Mouse (Mus musculus) erythroblast, embryonic 14.5 days (primary cell): ENCODE data around the gene Gm28048.

ENCODE experiments used
- GATA1 ChIP-seq: IDR thresholded peaks from 2 replicates; pipeline ENCODE4 v1.6.1; 2012; ENCODE audit warnings: low read length, inconsistent platforms, mixed read lengths
- TAL1 ChIP-seq: IDR thresholded peaks from 3 replicates; pipeline ENCODE4 v1.6.1; 2012; ENCODE audit warnings: low read length, inconsistent platforms, mixed read lengths

DNA sequence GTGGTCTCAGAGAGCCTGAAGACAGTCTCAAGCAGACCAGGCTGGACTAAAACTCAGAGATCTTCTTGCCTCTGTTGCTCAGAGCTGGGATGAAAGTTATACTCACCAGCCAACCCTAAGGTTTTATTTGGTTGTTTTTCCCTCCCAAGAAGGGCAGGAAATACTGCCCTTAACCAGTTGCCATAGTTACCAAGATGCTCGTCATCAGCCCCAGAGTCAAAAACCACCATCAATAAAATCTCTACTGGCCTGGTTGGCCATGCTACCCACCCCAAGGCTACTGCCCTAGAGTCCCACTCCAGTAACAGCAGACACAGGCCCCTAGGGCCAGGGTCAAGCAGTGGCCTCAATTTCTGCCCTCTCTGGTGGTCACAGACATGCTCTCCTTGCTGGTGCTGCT lies 129.4 kb downstream of the Gm28048 start:
- no peak for TF ChIP-seq TAL1
- no peak for TF ChIP-seq GATA1
